Mouse (Mus musculus) gastrocnemius, adult 8-10 months (tissue): ENCODE results near the gene Kat5. TPM values are rescaled to one million over a fixed set of nuclear protein-coding genes. Genes with fewer than 3 reads are reported as not detected.

Experiments
- DNase-seq, 2 experiments: peaks; one replicate each; pipeline ENCODE4 v3.0.0; 2022; ENCODE audit warnings: low spot score in 2 of 2
- total RNA-seq, 4 experiments: library from RNA; stranded (reverse); gene quantifications; 2 replicates each; pipeline ENCODE4 v1.2.4; 2022

Kat5 gene
- total RNA-seq, result 10 to 100 TPM; 17.2 to 23.9 (median 21.6) TPM

DNA sequence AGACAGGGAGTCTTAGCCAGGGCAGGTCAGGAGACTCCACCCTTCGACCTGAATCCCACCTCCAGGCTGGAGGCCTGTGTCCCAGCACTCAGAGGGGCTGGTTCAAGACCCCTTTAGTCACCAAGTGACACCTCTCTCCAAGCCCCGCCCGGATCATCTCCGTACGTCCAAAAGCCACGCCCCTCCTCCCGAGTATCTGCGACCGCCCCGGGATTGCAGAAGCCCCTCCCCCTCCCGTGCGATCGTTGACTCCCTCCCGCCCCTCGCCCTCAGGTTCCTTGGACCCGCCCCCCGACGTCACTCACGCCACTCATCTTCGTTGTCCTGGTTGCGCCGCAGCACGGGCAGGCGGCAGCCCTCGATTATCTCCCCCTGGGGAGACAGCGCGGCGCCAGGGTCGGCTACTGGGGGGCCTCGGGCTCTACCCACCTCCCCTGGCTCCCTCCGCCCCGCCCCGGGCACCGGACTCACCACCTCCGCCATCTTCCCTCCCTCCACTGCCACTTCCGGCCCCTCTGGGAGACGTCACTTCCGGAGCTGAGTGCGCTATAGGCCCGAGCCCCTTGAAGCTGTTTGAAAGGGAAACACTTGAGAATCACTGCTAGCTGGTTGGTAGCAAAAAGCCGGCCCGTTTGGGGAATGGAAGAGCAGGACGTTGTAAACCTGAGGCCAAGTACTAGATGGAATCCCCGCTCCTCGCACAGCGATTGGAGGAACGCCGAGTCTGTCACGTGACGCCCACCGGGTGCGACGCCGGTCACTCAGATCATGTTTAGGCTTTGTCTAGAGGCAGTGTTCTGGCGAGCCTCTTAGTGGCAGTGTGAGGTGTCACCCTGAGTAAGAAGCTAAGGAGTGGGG is at the start of gene Kat5:
Gene Kat5 (minus strand): TSS at position 691 of the 858 bp plus-strand sequence.
- DNase-seq, result peak; percentile 86 to 88

DNA sequence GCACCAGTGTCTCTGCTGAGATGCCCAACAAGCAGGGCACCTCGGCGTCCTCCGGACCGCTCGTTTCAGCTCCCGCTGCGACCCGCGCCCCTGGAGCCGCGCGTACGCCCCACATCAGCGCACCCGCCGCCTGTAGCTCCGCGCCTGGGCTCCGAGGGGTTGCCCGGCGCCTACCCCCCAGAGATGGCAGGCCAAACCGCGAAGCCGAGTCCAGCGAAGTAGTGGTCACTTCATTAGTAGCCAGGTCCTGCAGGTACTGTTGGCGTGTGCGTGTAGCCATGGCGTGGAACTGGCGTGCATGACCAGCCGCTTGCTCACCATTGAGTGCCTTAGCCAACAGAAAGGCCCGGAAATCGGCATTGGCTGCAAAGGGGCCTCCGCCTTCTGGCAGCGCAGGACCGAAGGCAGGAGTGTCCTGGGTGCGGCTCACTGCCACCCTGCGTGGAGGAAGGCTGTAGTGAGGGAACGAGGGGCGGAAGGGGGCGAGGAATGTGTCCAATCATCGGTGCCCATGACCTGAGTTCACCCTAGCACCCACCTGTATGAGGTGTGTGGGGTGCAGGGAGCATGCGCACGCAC is 44.8 kb upstream of the Kat5 start:
- DNase-seq, result no peak

DNA sequence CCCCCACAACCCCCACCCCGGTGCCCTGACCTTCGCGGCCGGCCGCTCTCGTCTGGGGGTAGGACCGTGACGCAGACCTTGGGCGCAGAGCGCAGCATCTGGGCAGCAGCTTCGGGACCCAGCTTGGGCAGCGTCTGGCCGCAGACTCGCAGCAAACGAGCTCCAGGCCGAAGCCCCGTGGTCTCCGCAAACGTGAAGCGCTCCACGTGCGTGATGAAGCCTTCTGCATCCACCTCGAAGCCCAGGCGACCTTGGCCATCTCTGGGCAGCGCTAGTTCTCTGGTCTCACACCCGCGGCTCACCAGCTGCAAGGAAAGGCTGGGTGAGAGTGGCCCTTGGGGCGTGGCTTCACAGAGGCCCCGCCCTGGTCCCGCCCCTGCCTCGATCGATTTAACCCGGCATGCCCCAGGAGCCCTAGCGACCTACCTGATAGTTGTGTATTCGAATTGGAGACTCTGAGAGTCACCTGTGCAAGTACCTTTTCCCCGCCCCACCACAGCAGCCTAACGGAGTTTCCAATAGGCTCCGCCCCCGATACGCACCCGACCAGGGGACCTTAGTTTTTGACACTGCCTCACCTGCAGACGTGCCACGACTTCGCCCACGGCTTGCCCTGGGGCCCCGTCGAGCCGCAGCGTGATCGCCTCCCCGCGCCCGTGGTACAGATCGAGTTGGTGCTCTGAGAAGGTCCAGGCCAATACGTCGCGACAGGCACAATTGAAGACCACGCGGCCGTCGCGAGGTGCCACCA is 44.1 kb upstream of the Kat5 start:
- no peak for DNase-seq

DNA sequence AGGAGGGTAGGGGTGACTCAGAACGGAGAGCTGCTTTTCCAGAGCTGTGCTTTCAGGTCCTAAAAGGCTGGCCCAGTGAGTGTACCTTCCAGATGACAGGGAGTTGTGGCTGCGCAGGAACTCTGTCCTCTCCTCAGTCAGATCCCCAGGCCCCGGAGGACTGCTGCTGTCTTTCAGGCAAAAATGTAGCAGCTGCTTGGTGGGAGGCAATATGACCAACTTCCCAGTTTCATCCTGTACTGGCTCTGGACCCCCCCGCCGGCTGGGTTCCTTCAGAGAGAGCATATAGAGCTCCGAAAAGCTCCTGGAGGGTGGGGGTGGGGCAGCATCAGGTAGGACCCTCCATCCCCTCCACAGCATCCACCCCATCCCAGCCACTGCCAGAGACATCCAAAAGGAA is 42.5 kb upstream of the Kat5 start:
- DNase-seq, result no peak

DNA sequence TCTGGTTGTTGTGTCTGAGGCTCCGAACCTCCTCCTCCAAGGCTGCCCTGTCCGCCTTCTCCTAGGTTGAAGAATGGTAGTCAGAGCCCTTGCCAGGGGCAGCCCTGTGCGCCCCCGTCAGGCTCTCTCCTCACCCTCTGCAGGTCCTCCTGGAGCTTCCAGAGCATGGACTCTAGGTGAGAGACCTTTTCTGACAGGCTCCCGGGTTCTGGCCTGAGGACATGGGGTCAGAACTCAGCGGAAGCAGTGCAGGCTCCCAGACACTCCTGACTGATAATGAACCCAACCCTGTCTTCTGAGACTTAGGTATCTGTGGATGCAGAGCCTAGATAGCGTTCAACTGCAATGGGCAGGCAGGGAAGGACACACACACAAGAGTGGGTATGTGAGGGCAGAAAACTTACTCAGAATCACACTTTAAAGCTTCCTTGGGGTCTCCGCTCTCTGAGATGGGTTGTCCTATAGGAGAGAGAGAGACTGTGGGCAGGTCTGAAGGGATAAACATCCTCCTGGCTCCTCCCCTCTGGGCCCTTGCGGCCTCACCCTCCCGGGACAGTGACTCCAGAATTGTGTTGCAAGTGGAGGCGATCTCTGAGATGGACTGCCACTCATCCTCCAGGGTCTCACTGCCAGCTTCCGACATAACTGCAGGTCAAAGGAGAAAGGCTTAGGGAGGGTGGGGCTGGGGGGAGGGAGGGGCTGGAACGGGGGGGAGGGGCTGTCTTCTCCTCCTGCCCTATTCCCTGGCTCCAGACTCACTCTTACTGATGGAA is 41.7 kb upstream of the Kat5 start:
- DNase-seq, result no peak

DNA sequence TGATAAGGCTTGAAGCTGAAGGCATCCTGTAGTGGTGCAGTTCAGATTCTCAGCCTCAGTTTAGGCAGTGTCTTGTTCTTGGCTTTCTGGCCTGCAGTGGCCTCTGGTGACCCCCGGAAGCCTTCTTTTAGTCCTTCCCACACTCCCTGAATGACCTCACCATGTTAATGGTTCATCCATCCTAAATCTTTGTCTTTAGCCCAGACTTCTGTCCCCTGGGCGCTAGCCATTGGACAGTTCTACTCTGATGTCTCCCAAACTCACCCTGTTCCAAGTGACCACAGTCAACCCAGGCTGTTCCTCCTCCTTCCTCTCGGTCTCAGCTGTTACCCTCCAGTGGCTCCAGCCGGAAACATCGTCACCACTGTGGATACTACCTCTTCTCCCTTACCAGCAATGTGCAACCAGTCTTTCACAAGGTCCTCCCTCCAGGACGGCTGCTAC is 39.3 kb upstream of the Kat5 start:
- DNase-seq, result peak; percentile 58 to 66

DNA sequence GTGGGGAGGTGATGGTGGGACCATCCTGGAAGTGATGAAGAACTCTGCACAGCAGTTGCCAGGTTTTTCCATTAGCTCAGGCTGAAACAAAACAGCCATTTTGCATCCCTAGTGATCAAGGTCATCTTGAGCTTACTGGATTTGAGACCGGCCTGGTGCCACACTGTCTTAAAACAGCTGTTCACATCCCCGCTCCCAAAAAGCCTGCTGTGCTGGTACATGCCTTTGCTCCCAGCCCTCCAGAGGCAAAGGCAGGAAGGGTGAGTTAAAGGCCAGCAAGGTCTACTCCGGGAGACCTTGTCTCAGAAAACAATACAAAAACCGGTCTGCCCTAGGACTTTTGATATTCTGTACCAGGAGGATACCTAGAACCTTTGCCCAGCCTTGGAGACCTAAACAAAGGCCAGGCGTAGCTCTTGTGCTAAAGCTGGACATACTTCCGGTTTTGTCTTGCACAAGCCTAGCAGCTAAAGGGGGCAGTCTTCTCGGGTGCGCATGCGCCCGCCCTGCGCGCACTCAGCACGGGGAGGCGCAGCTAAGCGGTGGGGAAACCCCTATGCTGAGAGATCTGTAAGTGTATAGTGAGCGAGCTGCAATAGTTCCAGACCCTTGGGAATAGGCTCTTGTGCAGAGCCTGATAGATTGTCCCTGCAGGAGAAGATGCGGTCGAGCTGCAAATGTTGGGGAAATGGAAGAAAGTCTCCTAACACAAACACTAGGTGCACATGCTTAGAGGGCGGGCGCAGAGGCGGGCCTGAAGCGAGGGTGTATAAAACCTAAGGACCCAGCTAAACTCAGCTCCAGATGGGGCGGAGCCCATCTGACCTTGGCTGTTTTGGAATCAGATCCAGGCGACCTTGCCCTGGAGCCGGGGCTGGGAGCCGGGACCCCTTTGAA is 38.6 kb upstream of the Kat5 start:
- peak; percentile 69 to 78 for DNase-seq

DNA sequence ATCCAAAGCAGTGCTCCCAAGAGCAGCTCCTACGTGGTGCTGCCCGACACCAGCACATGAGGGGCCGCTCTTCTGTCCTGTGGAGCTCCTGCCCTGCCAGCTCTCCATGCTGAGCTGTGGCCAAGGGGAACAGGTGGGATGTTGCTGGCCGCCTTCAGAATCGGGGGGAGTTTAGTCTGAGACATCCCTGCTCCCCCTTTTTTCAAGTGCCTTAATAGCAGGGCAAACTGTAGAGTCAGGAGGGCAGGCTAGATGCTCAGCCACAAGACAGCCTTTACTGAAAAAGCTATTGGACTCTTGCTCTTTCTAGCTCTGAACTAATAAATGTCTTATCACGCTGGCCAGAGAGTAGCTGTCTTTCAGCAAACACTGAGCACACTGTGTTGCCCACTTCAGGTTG is 37.8 kb upstream of the Kat5 start:
- no peak for DNase-seq

DNA sequence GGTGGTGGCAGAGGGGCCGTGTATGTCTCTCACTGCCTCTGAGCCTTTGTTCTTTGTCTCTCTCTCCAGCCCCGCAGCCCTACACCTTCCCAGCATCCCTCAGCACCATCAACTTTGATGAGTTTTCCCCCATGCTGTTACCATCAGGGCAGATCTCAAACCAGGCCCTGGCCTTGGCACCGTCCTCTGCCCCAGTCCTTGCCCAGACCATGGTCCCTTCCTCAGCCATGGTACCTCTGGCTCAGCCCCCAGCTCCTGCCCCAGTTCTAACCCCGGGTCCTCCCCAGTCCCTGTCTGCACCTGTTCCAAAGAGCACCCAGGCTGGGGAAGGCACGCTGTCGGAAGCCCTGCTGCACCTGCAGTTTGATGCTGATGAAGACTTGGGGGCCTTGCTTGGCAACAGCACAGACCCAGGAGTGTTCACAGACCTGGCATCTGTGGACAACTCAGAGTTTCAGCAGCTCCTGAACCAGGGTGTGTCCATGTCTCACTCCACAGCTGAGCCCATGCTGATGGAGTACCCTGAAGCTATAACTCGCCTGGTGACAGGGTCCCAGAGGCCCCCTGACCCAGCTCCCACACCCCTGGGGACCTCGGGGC is 36.8 kb upstream of the Kat5 start:
- no peak for DNase-seq

DNA sequence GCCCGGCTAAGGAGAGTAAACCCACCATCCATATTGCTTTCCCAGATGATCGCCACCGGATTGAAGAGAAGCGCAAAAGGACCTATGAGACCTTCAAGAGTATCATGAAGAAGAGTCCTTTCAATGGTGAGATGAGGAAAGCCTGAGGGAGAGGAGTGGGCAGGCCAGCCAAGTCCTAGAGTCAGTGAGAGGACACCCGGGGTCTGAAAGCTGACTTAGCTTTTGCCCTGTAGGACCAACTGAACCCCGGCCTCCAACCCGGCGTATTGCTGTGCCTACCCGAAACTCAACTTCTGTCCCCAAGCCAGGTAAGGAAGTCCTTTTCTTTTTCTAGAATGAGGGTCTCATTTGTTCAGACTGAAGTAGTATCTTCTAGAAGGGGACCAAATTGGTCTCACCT is 35.2 kb upstream of the Kat5 start:
- DNase-seq, result no peak

DNA sequence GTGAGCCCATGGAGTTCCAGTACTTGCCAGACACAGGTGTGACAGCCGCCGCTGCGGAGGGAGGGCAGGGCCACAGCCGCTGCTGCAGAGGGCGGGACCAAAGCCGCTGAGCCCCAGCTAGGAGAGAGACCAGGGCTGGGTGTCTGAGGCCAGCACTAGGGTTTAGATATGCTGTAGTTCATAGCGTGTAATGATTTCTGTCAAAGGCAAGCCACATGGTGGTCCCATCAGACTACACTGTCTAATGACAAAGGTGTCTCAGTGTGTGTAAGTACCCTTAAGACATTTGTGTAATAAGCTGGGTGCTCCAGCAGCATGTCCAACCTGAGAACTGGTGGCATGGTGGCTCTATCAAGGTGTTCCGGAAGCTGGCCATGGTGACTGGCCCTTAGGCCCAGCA is 31.6 kb upstream of the Kat5 start:
- DNase-seq, result no peak

DNA sequence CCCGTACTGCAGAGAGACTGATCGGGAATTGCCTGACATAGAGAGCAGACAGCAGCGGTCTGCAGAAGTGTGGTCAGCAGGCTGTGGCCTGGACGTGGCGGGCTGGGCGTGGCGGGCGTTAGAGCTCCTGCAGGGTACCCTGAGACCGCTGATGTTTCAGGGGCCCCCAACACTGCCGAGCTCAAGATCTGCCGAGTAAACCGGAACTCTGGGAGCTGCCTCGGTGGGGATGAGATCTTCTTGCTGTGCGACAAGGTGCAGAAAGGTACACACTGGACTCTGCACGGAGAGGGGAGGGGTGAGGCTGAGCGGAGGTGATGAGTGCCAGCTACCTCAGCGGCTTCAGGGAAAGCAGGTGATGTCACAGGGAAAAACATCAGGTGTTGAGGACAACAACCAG is 31.0 kb upstream of the Kat5 start:
- no peak for DNase-seq

DNA sequence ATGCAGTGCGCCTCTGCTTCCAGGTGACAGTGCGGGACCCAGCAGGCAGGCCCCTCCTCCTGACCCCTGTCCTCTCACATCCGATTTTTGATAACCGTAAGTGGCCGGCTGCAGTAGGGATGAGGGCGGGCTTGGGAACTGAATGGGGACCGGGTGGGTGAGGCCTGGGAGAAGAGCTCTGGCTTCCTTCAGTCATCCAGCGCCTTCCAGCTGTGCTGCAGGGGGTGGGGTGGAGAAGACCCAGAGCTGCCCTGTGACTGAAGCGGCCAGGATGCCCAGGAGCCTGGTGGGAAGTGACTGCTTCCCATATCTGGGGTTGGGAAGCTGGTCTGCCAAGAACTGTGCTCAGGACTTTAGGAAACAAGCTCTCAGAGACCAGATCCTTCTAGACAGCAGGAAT is 30.3 kb upstream of the Kat5 start:
- no peak for DNase-seq

DNA sequence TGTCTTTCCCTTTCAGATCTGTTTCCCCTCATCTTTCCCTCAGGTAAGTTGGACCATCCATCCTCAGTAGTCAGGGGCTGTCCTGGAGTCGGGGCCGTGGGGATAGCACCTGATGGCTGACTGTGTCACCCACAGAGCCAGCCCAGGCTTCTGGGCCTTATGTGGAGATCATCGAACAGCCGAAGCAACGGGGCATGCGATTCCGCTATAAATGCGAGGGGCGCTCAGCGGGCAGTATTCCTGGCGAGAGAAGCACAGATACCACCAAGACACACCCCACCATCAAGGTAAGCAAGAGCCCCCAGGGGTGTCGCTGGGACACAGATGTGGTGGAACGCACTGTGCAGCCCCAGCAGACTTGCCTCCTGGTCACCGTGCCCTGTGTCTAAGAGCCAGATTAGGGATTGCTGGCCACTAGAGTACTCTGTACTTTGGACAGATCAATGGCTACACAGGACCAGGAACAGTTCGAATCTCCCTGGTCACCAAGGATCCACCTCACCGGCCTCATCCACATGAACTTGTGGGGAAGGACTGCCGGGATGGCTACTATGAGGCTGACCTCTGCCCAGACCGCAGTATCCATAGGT is 28.5 kb upstream of the Kat5 start:
- DNase-seq, result no peak

DNA sequence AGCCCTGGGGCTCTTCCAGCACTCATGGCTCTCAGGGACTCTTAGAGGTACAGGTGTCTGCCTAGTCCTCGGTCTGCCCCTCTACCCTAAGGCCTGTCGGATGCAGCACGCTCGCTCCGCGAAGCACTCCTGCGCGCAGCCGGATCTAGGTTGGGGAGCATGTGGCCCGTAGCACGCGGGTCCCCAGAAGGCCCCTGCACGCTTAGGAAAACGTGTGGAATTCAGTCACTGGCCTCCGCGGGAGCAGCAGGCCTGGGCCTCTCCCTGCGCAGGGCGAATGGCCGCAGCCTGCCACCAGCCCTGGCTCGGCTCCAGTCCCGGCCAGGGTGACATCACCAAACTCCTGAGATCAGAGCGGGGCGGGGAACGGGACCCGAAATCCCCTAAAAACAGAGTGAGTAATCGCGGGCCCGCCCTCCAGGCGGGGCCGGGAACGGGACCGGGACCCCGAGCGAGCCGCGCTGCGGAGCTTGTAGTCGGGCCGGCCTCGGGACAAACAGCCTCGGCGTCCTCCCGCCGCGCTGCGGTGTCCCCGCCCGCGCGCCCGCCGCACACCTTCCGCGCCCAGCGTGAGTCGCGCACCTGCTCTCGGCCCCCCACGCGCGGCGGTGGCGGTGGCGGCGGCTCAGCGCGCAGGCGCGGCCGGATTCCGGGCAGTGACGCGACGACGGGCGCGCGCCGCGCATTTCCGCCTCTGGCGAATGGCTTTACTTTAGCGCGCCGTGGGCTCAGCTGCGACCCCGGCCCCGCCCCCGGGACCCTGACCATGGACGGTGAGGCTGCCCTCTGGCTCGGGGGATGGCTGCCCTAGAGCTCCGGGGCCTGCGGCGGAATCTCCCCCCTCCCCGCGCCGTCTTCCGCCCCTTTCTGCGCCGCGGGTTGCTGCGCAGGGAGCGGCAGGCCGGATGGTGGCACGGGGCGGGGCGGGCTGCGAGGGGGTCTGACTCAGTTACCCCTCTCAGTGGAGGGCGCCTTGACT is 27.3 kb upstream of the Kat5 start, which contains the start of gene Rela:
Gene Rela (plus strand): TSS at position 415 of the 979 bp plus-strand sequence.
- peak; percentile 90 to 92 for DNase-seq

DNA sequence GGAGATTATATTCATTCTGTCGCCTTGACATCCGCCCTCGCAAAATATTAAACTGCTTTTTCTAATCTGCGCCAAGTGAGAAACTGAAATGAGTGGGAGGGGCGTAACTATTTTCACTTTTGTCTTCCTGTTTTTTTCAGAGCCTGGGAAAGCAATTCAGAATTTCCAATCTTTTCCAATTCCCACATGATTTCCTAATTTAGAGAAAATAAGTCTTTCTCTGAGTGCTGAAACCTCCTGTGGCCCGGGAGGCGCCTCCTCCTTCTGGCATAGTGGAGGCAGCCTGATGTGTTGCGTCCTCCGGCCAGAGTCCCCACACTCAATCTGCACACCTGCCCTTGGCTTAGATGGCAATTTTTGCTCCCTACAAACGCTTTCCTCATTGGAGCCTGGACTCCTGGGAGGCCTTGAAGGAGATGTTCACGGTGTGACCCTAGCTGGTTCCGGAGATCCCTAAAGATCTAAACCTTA is 26.6 kb upstream of the Kat5 start:
- DNase-seq, result peak in 1 of 2 experiments; percentile 57

DNA sequence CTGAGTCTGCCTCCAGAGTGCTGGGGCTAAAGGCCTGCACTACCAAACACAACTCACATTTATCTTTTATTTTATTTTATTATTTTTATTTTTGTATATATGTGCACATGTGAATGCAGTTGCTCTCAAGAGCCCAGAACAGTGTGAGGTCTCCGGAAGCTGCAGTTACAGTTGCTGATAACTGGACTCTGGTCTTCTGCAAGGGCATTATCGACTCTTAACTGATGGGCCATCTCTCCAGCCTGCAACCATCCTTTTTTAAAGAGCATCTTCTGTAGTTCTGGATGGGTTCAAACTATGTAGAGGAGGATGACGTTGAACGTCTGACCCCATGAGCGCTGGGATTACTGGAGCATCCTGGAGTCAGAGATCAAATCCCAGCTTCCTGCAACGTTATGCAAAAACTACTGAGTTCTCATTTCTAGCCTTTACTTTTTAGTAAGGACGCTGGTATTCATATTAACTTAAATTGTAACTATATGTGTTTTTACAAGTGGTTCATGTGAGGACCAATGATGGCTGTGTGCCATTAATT is 26.1 kb upstream of the Kat5 start:
- no peak for DNase-seq

DNA sequence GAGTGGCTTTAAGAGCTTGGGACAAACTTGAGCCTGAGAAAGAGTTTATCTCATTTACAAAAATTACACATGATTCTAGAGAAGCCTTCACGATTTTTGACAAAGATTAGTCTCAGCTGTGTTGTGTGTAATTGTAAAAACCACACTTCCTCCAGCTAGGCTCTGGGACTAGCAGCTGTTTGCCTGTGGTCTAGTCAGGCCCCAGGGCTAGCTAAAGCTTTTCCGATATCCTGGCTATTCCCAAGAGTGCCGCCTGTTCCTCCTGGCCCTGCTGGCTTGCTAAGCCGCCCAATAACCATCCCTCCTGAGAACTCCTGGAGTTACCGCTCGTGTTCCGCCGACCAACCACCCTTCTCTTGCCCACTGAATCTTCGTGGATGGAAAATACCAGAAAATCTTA is 22.1 kb upstream of the Kat5 start:
- no peak for DNase-seq
